Mouse (Mus musculus) cerebellum, postnatal 36 days (tissue): ENCODE measurements at regions not wholly inside any gene's neighbourhood (a gene's known extent, or its start where the extent isn't known, plus 50 kb on each side); places are given as distances from the start of the nearest gene placed in this dataset.

Source experiments
- DNase-seq, 2 experiments: peaks; one replicate each; pipeline ENCODE4 v3.0.0; 2021 to 2022; ENCODE audit warnings: mixed read lengths in 2 of 2

DNA sequence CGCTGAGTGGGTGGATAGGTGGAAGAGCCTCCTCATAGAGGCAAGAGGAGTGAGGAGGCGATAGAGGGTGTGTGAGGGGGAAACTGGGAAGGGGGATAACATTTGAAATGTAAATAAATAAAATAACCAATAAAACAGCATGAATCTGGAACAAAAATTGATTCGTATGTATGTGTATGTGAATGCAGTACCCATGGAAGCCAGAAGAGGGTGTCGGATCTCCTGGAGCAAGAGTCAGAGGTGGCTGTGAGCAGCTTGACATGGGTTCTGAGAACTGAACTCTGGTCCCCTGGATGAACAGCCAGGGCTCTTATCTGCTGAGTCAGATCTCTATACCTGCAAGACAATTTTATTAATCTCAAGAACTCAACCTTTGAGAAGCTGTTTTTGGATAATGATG lies 81.4 kb downstream of the Tfap2b start:
- no peak for DNase-seq

DNA sequence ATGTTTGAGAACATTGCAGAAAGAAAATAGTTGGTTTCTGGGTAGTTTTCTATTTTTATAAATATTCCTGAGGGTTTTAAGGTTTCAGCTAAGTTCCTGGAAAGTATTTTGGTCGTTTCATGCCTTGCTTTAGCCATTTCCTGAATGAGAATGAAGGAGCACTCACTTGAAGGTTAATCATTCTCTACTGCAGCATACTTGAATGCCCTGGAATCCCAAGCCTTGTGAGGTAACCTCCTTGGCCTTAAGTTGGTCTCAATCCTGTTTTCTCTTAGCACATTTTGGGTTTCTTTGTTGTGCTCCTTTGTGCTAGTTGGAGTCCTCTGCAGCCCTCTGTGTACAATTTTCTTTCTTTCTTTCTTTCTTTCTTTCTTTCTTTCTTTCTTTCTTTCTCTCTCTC lies 112.9 kb downstream of the Tfap2b start:
- DNase-seq = no peak

DNA sequence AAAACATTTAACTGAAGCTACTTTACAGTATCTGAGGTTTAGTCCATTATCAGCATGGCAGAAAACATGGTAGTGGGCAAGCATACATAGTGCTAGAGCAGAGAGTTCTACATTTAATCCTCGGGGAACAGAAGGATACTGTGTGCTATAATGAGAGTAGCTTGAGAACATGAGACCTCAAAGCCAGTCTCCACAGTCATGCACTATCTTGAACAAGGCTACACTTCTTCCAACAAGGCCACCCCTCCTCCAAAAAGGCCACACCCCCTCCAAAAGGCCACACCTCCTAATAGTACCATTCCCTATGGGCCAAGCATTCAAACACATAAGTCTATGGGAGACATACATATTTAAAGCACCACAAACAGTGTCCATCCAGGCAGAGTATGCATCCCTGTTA lies 127.3 kb downstream of the Tfap2b start:
- no peak for DNase-seq

DNA sequence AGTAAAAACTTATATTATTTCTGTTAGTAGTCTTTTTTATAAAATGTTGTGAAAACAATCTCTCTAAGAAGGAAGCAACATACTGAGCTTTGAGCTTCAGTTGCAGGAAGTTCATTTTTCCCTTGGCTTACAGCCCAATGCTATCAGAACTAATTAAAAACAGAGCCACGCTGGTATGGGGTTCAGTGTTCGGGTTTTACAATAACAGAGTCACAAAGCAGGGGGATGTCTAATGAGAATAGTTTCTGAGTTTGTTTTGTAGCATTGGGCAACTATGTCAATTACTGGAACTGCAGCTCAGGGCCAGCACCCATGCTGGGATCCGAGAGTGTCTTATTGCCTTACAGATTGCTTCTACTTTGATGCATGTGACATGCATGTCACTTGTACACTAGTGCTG lies 128.5 kb downstream of the Tfap2b start:
- no peak for DNase-seq

DNA sequence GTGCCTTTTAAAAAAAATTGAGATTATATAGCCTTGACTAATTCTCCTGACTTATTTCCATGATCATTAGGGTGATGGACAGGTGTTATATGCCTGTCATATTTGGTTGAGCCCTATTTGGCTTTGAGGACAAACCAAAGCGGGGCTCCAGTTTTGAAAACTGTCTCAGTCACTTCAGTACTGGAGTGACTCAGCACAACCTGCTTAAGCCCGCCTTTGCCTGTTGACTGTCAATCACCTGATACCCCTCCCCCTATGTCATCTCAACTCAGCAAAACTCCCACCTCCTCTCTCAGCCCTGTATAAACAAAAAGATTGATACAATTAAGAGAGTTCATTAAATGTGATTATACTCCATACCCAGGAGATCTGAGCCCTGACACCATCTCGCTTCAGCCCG lies 135.7 kb downstream of the Tfap2b start:
- DNase-seq = no peak

DNA sequence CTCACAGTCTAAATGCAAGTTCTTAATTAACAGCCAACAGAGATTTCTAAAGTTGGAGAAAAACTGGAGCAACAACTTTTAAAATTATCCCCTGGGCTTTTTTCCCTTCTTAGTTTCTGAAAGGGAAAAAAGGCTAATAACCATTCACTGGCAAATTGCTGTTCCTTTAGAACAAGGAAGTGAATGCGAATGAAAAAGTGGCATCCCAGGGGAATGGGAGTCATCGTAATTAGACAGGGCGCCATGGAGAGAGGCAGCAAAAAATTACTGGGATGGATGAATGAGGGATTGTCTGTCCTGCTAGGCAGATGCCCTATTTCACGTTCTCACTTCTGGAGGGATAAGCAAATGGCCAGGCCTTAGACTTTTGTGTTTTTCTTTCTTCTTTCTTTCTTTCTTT lies 141.8 kb downstream of the Tfap2b start:
- no peak for DNase-seq

DNA sequence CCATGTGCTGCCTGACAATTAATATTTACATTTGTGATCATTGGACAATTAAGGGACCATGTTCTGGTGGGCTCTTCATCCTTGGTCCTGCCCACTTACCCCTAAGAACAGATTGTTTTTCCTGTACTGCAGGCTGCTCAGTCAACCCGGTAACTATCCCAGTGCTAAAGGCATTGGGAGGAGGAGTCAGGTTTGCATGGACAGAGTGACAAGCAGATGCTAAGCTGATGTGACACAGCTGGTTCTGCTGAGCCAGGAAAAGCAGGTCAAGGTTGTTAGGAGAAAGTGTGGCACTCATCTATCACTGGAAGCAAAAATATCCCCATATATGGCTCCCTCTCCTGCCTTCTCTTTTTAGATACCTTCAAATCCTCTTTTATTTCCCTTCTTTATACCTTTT lies 176.1 kb downstream of the Tfap2b start:
- no peak for DNase-seq

DNA sequence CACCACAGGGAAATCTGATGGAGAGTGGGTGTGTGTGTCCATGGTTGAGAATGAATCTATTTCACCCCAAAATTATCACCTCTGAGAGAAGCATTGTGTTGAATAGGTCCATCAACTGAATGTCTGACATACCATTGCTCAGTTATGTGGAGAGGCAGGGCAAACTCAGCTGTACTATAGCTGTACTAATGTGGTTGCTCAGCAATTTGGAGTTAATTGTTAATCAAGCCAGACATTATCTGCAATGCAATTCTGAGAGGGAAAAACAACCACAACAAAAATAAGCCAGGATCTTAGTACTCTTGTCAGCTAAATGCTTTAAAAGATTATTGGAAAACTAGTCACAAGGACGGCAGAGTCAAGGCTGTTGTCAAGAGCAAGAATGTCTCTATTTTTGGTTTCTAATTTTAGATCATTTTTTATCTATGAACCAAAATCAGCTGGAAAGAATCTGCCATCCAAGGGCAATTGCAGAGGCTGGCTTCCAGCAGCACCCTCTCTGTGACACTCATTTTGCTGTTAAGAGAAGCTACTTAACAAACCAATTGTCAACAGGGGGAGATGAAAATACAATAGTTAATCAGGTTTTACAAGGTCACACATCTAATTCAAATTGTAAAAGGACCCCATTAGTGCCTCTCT lies 180.3 kb downstream of the Tfap2b start:
- no peak for DNase-seq

DNA sequence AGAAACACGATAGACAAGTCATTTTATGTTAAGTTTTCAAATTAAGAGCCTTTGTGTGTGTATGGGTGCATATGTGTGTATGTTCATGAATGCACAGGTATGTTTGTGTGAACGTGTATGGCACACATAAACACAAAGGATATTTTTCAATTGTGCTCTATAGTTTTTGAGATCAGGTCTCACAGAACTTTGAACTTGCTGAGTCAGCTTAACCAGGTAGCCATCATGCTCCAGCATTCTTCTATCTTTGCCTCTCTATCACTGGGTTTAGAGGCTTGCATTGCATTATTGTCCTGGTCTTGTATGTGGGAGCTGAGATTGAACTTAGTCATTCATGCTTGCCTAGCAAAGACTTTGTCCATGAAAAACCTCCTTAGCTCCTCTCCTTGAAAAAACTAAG lies 198.8 kb downstream of the Tfap2b start:
- DNase-seq = no peak

DNA sequence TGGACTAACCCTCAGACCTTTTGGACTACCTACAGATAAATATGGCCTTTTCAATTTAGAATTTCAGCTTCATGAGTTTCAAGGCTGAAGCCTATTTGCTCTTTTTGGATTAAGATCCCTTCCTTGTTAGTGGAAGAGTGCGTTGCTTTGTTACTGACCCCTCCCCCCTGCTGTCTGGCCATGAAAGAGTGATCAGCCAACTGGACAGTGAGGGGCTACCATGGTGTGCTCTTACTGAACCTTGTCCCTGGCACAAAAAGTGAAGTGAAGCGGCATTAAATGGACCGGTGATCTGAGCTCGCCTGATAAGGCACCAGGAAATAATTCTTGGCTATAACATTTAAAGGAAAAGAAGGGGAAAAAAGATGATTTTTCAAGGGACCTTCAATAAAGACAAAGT lies 203.6 kb downstream of the Tfap2b start:
- DNase-seq = no peak

DNA sequence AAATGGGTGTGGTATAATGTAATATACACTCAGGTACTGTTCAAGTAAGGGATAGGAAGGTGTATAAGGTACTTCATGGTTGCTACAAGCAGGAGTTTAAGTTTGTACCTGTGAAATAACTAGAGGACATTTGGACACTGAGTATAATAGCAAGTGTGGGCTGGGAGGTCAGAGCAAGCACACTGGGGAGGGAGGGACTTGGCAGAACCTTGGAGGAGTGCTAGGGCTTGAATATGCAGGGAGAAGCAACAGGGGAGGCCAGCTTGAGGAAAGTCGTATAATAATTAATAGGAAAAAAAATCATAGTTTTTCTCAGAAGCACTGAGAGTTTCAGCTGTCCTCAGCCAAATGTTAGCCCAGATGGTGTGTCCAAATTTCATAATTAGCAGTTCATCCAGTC lies 212.4 kb downstream of the Tfap2b start:
- DNase-seq = peak in 1 of 2 experiments; percentile 2

DNA sequence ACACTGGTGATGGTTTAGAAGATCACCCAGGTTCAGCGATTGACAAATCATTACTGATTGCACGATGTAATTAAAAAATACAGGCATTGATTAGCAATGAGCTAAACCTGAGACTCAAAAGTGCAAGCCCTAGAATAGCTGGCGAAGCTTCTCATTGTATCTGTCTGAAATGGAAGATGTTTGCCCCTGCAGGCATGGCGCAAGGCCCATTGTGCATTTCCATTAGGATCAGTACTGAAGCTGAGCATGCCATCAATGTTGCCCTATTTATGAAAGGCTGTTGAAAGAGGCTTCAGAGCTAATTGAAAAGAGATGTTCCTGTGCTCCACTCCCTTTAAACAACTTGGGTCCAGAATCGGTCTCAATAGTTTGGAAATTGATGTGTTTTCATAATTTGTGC lies 242.1 kb downstream of the Tfap2b start:
- DNase-seq = peak in 1 of 2 experiments; percentile 2

DNA sequence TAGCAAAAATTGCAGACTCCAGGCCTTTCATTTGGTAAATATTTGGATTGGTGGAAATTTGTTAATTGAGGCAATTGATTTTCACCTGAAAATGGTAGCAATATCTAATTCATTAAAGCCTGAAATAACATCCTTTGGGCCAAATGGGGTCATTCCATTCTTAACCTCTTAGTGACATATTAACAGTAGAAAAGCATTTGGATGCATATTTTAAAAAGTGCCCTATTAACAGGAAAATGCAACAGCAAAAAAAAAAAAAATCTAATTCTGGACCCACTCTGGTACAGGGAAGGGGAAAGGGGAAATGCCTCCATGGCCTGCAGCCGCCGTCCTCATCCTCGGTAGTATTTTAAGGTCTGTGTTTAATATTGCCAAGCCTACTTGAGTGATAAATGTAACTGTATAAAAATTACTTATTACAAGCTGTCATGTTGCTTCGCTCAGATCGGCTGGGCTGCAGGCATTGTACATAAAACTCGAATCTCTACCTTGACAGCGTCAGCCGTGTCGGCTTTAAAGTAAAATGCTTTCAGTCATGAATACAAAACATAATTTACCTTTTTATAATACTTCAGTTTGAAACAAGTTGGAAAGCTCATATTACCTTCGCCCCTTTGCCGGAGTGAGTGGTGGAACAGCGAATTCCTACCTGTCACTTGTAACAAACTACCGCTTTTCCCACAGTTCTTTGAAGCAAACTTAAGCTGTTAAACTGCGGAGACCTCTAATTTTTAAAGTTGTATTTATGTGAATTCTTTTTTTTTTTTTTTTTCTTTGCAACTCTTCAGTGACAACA lies 250.1 kb downstream of the Tfap2b start:
- no peak for DNase-seq

DNA sequence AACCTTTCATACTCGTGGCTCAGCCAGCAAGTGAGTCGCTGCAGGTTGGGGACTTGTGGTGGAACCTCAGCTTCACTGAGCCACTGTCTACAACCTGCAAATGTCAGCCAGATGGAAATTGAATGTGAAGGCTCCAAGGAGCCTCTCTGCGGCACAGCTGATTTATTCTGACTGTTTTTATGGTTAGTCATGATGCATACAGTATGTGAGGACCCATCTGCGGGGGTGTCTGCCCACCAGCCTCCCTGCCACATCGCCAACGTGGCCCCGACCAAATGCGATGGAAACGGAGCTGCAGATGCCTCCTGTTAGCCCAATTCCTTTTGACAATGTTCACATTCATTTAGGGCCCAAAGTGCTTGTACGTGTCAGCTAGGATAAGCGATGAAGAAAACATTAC lies 251.2 kb downstream of the Tfap2b start:
- DNase-seq = no peak

DNA sequence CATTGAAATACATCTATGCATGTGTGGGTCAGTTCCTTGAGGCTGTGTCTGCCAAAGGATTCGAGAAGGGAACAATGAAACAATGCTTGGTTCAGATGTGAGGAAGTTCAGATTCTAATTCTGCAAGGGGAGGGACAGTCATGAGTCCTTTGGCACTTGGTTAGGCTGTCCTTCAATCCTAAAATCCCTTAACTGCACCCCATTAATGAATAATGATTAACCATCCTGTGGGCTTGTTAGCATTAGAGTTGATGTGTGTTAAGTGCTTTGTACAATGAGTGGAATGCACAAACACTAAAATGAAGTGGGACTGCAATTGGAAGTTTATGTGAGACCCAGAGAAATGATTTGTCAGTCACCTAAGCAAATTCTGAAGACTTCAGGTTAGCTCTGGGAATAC lies 264.8 kb downstream of the Tfap2b start:
- DNase-seq = no peak
